Mouse (Mus musculus) midbrain, postnatal 0 days (tissue): Measurements from ENCODE around the gene Ercc6l2. TPM values are rescaled to one million over a fixed set of nuclear protein-coding genes. Genes with fewer than 3 reads are reported as not detected.
A peak's percentile ranks its signal among the peaks of the same experiment; 100 is the strongest.

Experiments used
- ATAC-seq: fragments of 200-750 bp; cut with Nextera tagmentation; 2 replicates; pipeline ENCODE4 v1.8.0; 2017; ENCODE audit warnings: moderate number of reproducible peaks, mild to moderate bottlenecking, moderate TSS enrichment, moderate library complexity; ENCODE audit not compliant: low FRiP score
- DNase-seq: peaks from one replicate; pipeline ENCODE4 v3.0.0-alpha.2; 2015; ENCODE audit warnings: low spot score
- H3K27ac ChIP-seq: fragments of 300-500 bp; sonication (generic); 2 replicates; pipeline ENCODE4 v1.5.1; 2014; ENCODE audit warnings: low read depth, mild to moderate bottlenecking, low read length, mixed read lengths
- H3K27me3 ChIP-seq: fragments of 300-500 bp; sonication (generic); 2 replicates; pipeline ENCODE4 v1.6.1; 2014; ENCODE audit warnings: low read length, control low read depth, mixed read lengths; ENCODE audit not compliant: insufficient read depth
- H3K36me3 ChIP-seq: fragments of 300-500 bp; sonication (generic); 2 replicates; pipeline ENCODE4 v1.6.1; 2014; ENCODE audit warnings: low read length, control low read depth, mixed read lengths; ENCODE audit not compliant: insufficient read depth
- H3K4me1 ChIP-seq: fragments of 300-500 bp; sonication (generic); 2 replicates; pipeline ENCODE4 v1.6.1; 2014; ENCODE audit warnings: mild to moderate bottlenecking, control low read depth, antibody characterized with exemption, low read length, mixed read lengths; ENCODE audit not compliant: insufficient read depth
- H3K4me2 ChIP-seq: fragments of 300-500 bp; sonication (generic); 2 replicates; pipeline ENCODE4 v1.6.1; 2014; ENCODE audit warnings: low read depth, mild to moderate bottlenecking, low read length, mixed read lengths; ENCODE audit not compliant: poor library complexity, severe bottlenecking
- H3K4me3 ChIP-seq: fragments of 300-500 bp; sonication (generic); 2 replicates; pipeline ENCODE4 v1.5.1; 2014; ENCODE audit warnings: low read depth, mild to moderate bottlenecking, low read length, moderate library complexity
- H3K9ac ChIP-seq: fragments of 300-500 bp; sonication (generic); replicated peaks from 2 replicates; pipeline ENCODE4 v1.6.1; 2014; ENCODE audit warnings: mild to moderate bottlenecking, low read length, moderate library complexity, mixed read lengths; ENCODE audit not compliant: poor library complexity, severe bottlenecking
- H3K9me3 ChIP-seq: fragments of 300-500 bp; sonication (generic); 2 replicates; pipeline ENCODE4 v1.6.1; 2016; ENCODE audit warnings: low read length, control low read depth
- CTCF ChIP-seq: IDR thresholded peaks from 2 replicates; pipeline ENCODE4 v1.5.1; 2016; ENCODE audit warnings: antibody characterized with exemption, mild to moderate bottlenecking
- WGBS: fragments of 180-500 bp; shearing (Covaris S2); extraction: QIAGEN DNeasy Blood & Tissue Kit; methylation state at CpG from one replicate; pipeline ENCODE4 v1.1.7; 2014; 5-methylcytosine and 5-hydroxymethylcytosine counted together
- polyA plus RNA-seq: library from polyadenylated mRNA; unstranded; fragments of >200 nt; fragmentation: Nextera tagmentation; extraction: Ambion mirVana; gene quantifications from 2 replicates; pipeline ENCODE4 v1.2.1, GENCODE M21; 2015
- total RNA-seq: library from RNA; depleted of rRNA; stranded (reverse); fragments of >200 nt; gene quantifications from 2 replicates; pipeline ENCODE4 v1.2.3, GENCODE M21; 2014; rRNA removed

Gene Ercc6l2
- total and polyA plus RNA-seq, 2 experiments from 2014 or later = 11.8 to 13.5 TPM

GRCm38 (mm10) chr13:63944344-63945021, 129.4 kb downstream of the Ercc6l2 start:
- H3K4me2 ChIP-seq = no peak overlapping the region
- H3K4me3 ChIP-seq = no peak overlapping the region
- ATAC-seq (no peak), DNase-seq (peak; percentile 5)
- no peaks in the 10 kb centered on the region for H3K9me3 ChIP-seq
- H3K27me3 ChIP-seq = peaks cover 36% of the 10 kb centered on the region
- no peak overlapping the region for H3K27ac ChIP-seq
- H3K4me1 ChIP-seq = no peaks in the 10 kb centered on the region; the same call in 1 of the 2 replicates
- no peak overlapping the region for H3K9ac ChIP-seq
- WGBS = 15% methylated on average over 13 of the region's 13 CpGs
- TF ChIP-seq CTCF = no peak
- no peaks in the 10 kb centered on the region for H3K36me3 ChIP-seq

Other genes with a start within 250 kb of the Ercc6l2 start
- 27.8 and 29.9 TPM in 2 replicates for gene Ptch1, start 241.6 kb upstream of the Ercc6l2 start, total RNA-seq
- gene Ptch1, start 241.6 kb upstream of the Ercc6l2 start, polyA plus RNA-seq = 6.8 and 7.9 TPM in 2 replicates